Mouse (Mus musculus) embryonic fibroblast, embryonic 13.5 days (primary cell): ENCODE data around the gene Gm14569.

Experiments used
- CTCF ChIP-seq: IDR thresholded peaks from 2 replicates; pipeline ENCODE4 v1.5.1; 2011; ENCODE audit warnings: mild to moderate bottlenecking, control low read depth, low read length, moderate library complexity, borderline replicate concordance; ENCODE audit not compliant: insufficient read depth
- POLR2A ChIP-seq: IDR thresholded peaks from 2 replicates; pipeline ENCODE4 v1.6.1; 2011; ENCODE audit warnings: low read depth, mild to moderate bottlenecking, control low read depth, low read length, moderate library complexity

DNA sequence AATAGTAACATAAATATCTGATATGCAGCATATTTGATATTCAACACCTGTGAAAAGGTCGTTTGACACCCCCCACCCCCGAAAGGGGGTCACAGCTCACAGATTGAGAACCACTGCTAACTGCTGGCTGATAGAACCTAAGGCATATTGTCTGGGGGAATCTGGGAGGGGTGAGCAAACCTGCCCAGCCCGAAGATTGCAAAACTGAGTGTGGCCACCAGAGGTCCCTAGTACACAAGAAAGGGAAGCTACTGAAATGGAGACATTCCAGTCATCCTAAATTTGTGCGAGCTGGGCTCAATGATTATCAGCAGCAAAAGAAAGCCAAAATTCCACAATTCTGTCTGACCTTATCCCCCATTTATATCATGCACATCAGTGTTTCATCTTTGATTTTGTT lies 42.9 kb upstream of the Gm14569 start:
- TF ChIP-seq CTCF (no peak), POLR2A (no peak)
